Mouse (Mus musculus) liver, adult 2 months (tissue): ENCODE results near the gene Padi6. TPM values are rescaled to one million over a fixed set of nuclear protein-coding genes. Genes with fewer than 3 reads are reported as not detected.

Experiments
- DNase-seq: peaks from one replicate; pipeline ENCODE4 v3.0.0-alpha.2; 2011; ENCODE audit warnings: low read depth, low spot score; ENCODE audit errors: extremely low read depth
- H3K27ac ChIP-seq: fragments of 200-500 bp; replicated peaks from 2 replicates; pipeline ENCODE4 v1.5.1; 2012; ENCODE audit warnings: low read depth, mild to moderate bottlenecking, control low read depth, inconsistent platforms, low read length; ENCODE audit not compliant: insufficient read depth
- H3K27me3 ChIP-seq: fragments of 200-500 bp; 2 replicates; pipeline ENCODE4 v1.6.1; 2012; ENCODE audit warnings: mild to moderate bottlenecking, moderate library complexity, low read length, inconsistent platforms; ENCODE audit not compliant: control insufficient read depth, insufficient read depth
- H3K36me3 ChIP-seq: fragments of 200-500 bp; 2 replicates; pipeline ENCODE4 v1.6.1; 2012; ENCODE audit warnings: low read length, inconsistent platforms; ENCODE audit not compliant: control insufficient read depth, insufficient read depth
- H3K4me1 ChIP-seq: fragments of 200-500 bp; 2 replicates; pipeline ENCODE4 v1.6.1; 2011; ENCODE audit warnings: low read length; ENCODE audit not compliant: control insufficient read depth, insufficient read depth
- H3K4me3 ChIP-seq: fragments of 200-500 bp; 2 replicates; pipeline ENCODE4 v1.5.1; 2011; ENCODE audit warnings: low read depth, mild to moderate bottlenecking, control low read depth, low read length, moderate library complexity; ENCODE audit not compliant: insufficient read depth
- H3K79me2 ChIP-seq: fragments of 200-500 bp; 2 replicates; pipeline ENCODE4 v1.6.1; 2012; ENCODE audit warnings: inconsistent platforms, mild to moderate bottlenecking, low read length, moderate library complexity; ENCODE audit not compliant: control insufficient read depth, insufficient read depth
- H3K9ac ChIP-seq: fragments of 200-500 bp; 2 replicates; pipeline ENCODE4 v1.6.1; 2012; ENCODE audit warnings: low read depth, mild to moderate bottlenecking, control low read depth, inconsistent platforms, low read length
- CTCF ChIP-seq: fragments of 200-500 bp; IDR thresholded peaks from 2 replicates; pipeline ENCODE4 v1.5.1; 2011; ENCODE audit warnings: low read depth, low read length, control low read depth
- POLR2A ChIP-seq: fragments of 200-500 bp; IDR thresholded peaks from 2 replicates; pipeline ENCODE4 v1.6.1; 2011; ENCODE audit warnings: low read length, control low read depth; ENCODE audit not compliant: insufficient read depth; ENCODE audit errors: extremely low read depth
- WGBS: fragments of 180-500 bp; shearing (Covaris S2); methylation state at CpG from one replicate; pipeline ENCODE4 v1.1.7; 2018; 5-methylcytosine and 5-hydroxymethylcytosine counted together
- polyA plus RNA-seq: library from polyadenylated mRNA; depleted of rRNA; stranded (reverse); fragments of >200 nt; gene quantifications from 2 replicates; pipeline ENCODE4 v1.2.3, GENCODE M21; 2012
- total RNA-seq: library from RNA; depleted of rRNA; stranded (reverse); fragments of >200 nt; gene quantifications from 2 replicates; pipeline ENCODE4 v1.2.3, GENCODE M21; 2014

The Padi6 gene
- total and polyA plus RNA-seq, 2 experiments = not detected

- DNase-seq = no peak
- Histone ChIP-seq H3K4me3 (peak within 1 kb of the TSS; percentile 75), H3K9ac (peak within 1 kb of the TSS; percentile 87), H3K79me2 (peaks cover 21% of the 10 kb centered on the region), H3K36me3 (no peaks in the 10 kb centered on the region), H3K4me1 (peaks cover 12% of the 10 kb centered on the region), H3K27ac (peak within 1 kb of the TSS; percentile 88), H3K27me3 (no peaks in the 10 kb centered on the region)
- TF ChIP-seq POLR2A (no peak), CTCF (no peak)
- 12% methylated on average over 20 of the region's 20 CpGs for WGBS
Measured at GRCm38 (mm10) chr4:140700269-140701018, 42.0 kb downstream of the Padi6 start, which contains the start of gene Rcc2. TSS of gene Rcc2 (plus strand) at chr4:140700541.

- Histone ChIP-seq H3K27ac (peak overlapping the region; percentile 66), H3K4me3 (peak overlapping the region; percentile 26; the same call in 1 of the 2 replicates), H3K79me2 (peaks cover 19% of the 10 kb centered on the region), H3K4me1 (peaks cover 12% of the 10 kb centered on the region), H3K27me3 (no peaks in the 10 kb centered on the region), H3K36me3 (no peaks in the 10 kb centered on the region), H3K9ac (peak overlapping the region; percentile 43; the same call in 1 of the 2 replicates)
- WGBS = 12% methylated on average over 29 of the region's 29 CpGs
- peak; percentile 85 for DNase-seq
- no peak for TF ChIP-seq CTCF
- no peak for TF ChIP-seq POLR2A
Measured at GRCm38 (mm10) chr4:140699441-140700127, 42.9 kb downstream of the Padi6 start.

GRCm38 (mm10) chr4:140695675-140696585 lies 46.5 kb downstream of the Padi6 start:
- no peak for DNase-seq
- peaks cover 9% of the 10 kb centered on the region for H3K4me1 ChIP-seq
- 83% methylated on average over 14 of the region's 14 CpGs for WGBS
- TF ChIP-seq CTCF (no peak), POLR2A (no peak)
- no peaks in the 10 kb centered on the region for H3K27me3 ChIP-seq
- no peak overlapping the region for H3K27ac ChIP-seq
- H3K36me3 ChIP-seq = no peaks in the 10 kb centered on the region
- no peaks in the 10 kb centered on the region for H3K79me2 ChIP-seq
- no peak overlapping the region for H3K9ac ChIP-seq
- H3K4me3 ChIP-seq = no peak overlapping the region

- no peak overlapping the region for H3K27ac ChIP-seq
- 96% methylated on average over 7 of the region's 7 CpGs for WGBS
- no peak overlapping the region for H3K4me3 ChIP-seq
- H3K9ac ChIP-seq = no peak overlapping the region
- no peak for TF ChIP-seq POLR2A
- TF ChIP-seq CTCF = no peak
- H3K79me2 ChIP-seq = no peaks in the 10 kb centered on the region
- no peak for DNase-seq
- H3K36me3 ChIP-seq = no peaks in the 10 kb centered on the region
- H3K4me1 ChIP-seq = peaks cover 3% of the 10 kb centered on the region
- H3K27me3 ChIP-seq = no peaks in the 10 kb centered on the region
Measured at GRCm38 (mm10) chr4:140695146-140695545, 47.3 kb downstream of the Padi6 start.

GRCm38 (mm10) chr4:140694551-140695060 lies 47.8 kb downstream of the Padi6 start:
- H3K9ac ChIP-seq = no peak overlapping the region
- DNase-seq = no peak
- H3K4me1 ChIP-seq = peaks cover 3% of the 10 kb centered on the region; the same call in 1 of the 2 replicates
- no peak overlapping the region for H3K4me3 ChIP-seq
- H3K27ac ChIP-seq = no peak overlapping the region
- TF ChIP-seq CTCF (no peak), POLR2A (no peak)
- no peaks in the 10 kb centered on the region for H3K36me3 ChIP-seq
- no peaks in the 10 kb centered on the region for H3K27me3 ChIP-seq
- 78% methylated on average over 1 of the region's 1 CpGs for WGBS
- H3K79me2 ChIP-seq = no peaks in the 10 kb centered on the region
